Mouse (Mus musculus) monocyte, adult 5-6 weeks (primary cell): Measurements from ENCODE around the gene Rnpc3. TPM values are rescaled to one million over a fixed set of nuclear protein-coding genes. Genes with fewer than 3 reads are reported as not detected.
A peak's percentile ranks its signal among the peaks of the same experiment; 100 is the strongest.
"Not testable (repeated sequence)": the region's sequence is repeated elsewhere in the genome, so short reads cannot be mapped to it uniquely, and the experiment has no call there.

Experiments
- ATAC-seq: fragments of 153-309, 156-312 bp; replicated peaks from 2 replicates; pipeline ENCODE4 v1.8.0; 2017; ENCODE audit warnings: mild to moderate bottlenecking; ENCODE audit not compliant: low TSS enrichment, insufficient number of reproducible peaks, severe bottlenecking, poor library complexity, low FRiP score
- total RNA-seq: library from RNA; stranded (forward); fragments of 200-1000, 200-491, 200-594 nt; gene quantifications from 3 replicates; pipeline ENCODE4 v1.2.3, GENCODE M21; 2017

Rnpc3 gene
- 74.1 to 145 TPM (median 111 TPM) in 3 replicates for total RNA-seq

- ATAC-seq, result peak; percentile 98
Measured at GRCm38 (mm10) chr3:113629606-113630359, at the start of gene Rnpc3. TSS of gene Rnpc3 (minus strand) at chr3:113630149.

GRCm38 (mm10) chr3:113656940-113657339, 27.0 kb upstream of the Rnpc3 start:
- no peak for ATAC-seq

- no peak for ATAC-seq
Measured at GRCm38 (mm10) chr3:113654335-113654734, 24.4 kb upstream of the Rnpc3 start.

- ATAC-seq, result not testable (repeated sequence)
Measured at GRCm38 (mm10) chr3:113651386-113651785, 21.4 kb upstream of the Rnpc3 start.

GRCm38 (mm10) chr3:113639545-113639944, 9.6 kb upstream of the Rnpc3 start:
- ATAC-seq, result no peak

- no peak for ATAC-seq
Measured at GRCm38 (mm10) chr3:113634220-113634619, 4.3 kb upstream of the Rnpc3 start.

GRCm38 (mm10) chr3:113631611-113632010, 1.7 kb upstream of the Rnpc3 start:
- ATAC-seq, result no peak

GRCm38 (mm10) chr3:113630564-113630963, 615 bp upstream of the Rnpc3 start:
- ATAC-seq, result 0 out of 2 replicates have a peak, but pooled peaks have one; percentile 9

GRCm38 (mm10) chr3:113606599-113606998, 23.4 kb downstream of the Rnpc3 start, which contains the start of gene Amy1:
TSS of gene Amy1 (minus strand) at chr3:113606699.
- ATAC-seq, result no peak

GRCm38 (mm10) chr3:113590844-113591243, 39.1 kb downstream of the Rnpc3 start:
- no peak for ATAC-seq

GRCm38 (mm10) chr3:113574578-113574977, 55.4 kb downstream of the Rnpc3 start:
- ATAC-seq, result no peak

- no peak for ATAC-seq
Measured at GRCm38 (mm10) chr3:113574138-113574537, 55.8 kb downstream of the Rnpc3 start.

GRCm38 (mm10) chr3:113572158-113572557, 57.8 kb downstream of the Rnpc3 start:
- no peak for ATAC-seq

Other genes starting within 250 kb of the Rnpc3 start
- not detected in 3 replicates for gene Amy2a1, start 97.7 kb downstream of the Rnpc3 start, total RNA-seq
- gene Amy1, start 23.4 kb downstream of the Rnpc3 start, total RNA-seq, result 4.0 to 5.7 TPM in 2 of 3 replicates, not detected in the other